Mouse (Mus musculus) CH12.LX (cell line): ENCODE data around the gene Mex3d.

Experiments
- GABPA ChIP-seq: IDR thresholded peaks from 2 replicates; pipeline ENCODE4 v1.6.1; 2012; ENCODE audit warnings: low read depth, low read length, improper control_type of control experiment, inconsistent platforms; ENCODE audit not compliant: insufficient replicate concordance
- POLR2A ChIP-seq: IDR thresholded peaks from 2 replicates; pipeline ENCODE4 v1.6.1; 2011; ENCODE audit warnings: low read depth, mild to moderate bottlenecking, improper control_type of control experiment, low read length
- TCF12 ChIP-seq: IDR thresholded peaks from 2 replicates; pipeline ENCODE4 v1.6.1; 2014; ENCODE audit warnings: low read depth, mild to moderate bottlenecking, inconsistent platforms, low read length, improper control_type of control experiment
- ZNF384 ChIP-seq: IDR thresholded peaks from 2 replicates; pipeline ENCODE4 v1.6.1; 2012; ENCODE audit warnings: low read depth, low read length, improper control_type of control experiment, inconsistent platforms

GRCm38 (mm10) chr10:80434233-80434592 lies 46.8 kb upstream of the Mex3d start:
- no peak for TF ChIP-seq GABPA
- no peak; the same call in 1 of the 2 replicates for TF ChIP-seq POLR2A
- no peak for TF ChIP-seq ZNF384
- TF ChIP-seq TCF12, result no peak
